Mouse (Mus musculus) liver (tissue): Measurements from ENCODE around the gene Olfr1444.

Experiments used
- DNase-seq: peaks from one replicate; pipeline ENCODE4 v3.0.0-alpha.2; 2020; ENCODE audit warnings: mixed read lengths

The Olfr1444 gene

GRCm38 (mm10) chr19:12856983-12857382 lies at the start of gene Olfr1444:
TSS of gene Olfr1444 (plus strand) at chr19:12857283.
- DNase-seq: no peak

DNA sequence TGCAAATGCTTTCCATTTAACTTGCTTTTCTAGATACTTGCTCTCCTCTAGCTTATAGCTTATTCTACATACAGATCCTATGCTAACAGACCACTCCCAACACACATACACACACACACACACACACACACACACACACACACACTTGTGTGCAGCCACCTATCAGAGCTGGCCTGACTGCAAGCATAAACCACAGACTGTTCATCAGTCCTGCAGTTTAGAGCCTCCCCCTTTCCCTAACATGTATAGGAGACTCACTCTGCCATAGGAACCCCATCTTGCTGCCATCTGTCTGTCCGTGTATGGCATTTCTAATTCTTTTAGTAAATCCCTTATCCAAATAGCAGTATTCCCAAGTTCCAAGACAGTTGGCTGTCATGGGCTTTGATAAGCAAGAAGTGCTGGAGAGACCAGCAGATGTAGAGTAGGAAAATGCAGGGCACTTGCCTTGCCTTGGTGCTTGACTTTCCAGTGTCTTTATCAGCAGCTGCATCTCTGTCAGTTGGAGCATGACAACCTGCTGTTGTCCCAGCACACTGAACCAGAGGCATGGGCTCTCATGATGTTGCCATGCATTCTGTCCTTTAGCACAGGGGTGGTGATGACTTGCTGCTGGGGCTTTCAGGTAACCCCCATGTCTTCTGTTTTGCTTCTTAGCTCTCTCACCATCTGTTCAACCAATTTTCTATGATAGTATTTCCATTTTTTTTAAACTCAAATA lies 44.3 kb upstream of the Olfr1444 start:
- DNase-seq: no peak

DNA sequence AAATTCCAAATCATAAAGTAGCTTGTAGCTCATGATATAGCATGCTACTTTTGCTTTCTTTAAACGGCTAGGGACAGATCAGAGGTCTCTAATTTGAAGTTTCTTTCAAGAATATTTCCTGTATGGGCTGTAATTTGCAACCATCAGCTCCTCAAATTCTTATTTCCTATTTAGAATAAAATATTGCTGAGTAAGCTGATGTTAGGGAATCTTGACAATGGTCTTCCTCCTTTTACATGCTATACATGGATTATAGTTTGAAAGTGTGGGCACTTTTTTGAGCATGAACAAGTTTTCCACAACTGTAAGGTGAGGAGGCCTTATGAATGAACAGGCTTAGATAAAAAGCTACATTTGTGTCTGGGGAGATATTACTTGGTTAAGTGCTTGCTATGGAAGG lies 43.2 kb upstream of the Olfr1444 start:
- no peak for DNase-seq

GRCm38 (mm10) chr19:12818507-12818906 lies 38.6 kb upstream of the Olfr1444 start:
- DNase-seq: no peak

DNA sequence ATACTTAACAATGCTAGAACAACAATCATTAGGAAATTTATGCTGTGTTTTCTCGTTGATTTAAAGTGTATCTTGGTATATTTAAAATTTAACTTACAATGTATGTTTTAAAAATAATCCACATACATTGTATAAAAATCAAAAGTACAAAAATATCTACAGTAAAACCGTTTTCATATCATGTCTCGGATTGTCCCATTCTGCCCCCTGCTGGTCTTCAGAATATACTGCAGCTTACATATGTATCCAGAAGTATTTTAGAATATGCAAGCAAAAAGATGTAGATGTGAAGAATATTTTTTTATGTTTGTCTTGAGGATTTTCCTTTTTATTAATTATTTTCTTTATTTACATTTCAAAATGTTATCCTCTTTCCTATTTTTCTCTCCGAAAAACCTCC lies 36.7 kb upstream of the Olfr1444 start:
- DNase-seq: peak; percentile 14

DNA sequence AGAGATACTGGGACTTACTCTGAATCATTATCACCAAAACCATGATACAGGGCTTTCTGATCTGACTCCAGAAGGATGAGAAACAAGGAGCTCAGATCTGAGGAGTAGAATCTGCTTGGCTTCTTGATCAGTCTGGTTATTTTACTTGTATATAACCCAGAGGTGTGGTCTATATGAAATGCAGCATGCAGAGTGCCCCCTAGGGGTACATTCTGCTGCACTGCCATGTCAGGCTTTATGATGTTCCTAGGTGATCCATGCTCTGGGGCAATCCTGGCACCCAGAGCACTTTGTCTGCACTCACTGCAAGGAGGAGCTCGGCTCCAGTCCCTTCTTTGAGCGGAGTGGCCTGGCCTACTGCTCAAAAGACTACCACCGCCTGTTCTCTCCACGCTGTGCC lies 32.5 kb upstream of the Olfr1444 start:
- peak; percentile 5 for DNase-seq

- no peak for DNase-seq
Observed at GRCm38 (mm10) chr19:12830823-12831430, 26.2 kb upstream of the Olfr1444 start.

DNA sequence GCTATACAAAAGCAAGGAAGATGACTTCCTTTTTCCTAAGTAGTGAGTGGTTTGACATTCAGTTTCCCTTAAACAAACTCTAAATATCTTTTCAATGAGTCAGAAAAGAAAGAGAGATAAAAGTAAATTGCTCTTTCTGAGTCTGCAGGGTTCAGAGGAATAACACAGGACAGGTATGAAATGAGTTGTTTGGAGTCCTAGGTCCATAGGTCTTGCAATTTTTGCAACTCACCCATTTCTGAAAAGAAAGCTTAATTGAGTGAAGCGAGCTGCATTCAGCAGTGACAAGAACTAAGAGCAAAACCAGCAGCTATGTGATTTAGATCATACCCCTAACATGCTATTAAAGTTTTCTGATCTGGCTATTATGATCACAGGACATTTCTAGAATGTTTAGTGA lies 25.5 kb upstream of the Olfr1444 start:
- no peak for DNase-seq

- peak; percentile 4 for DNase-seq
Observed at GRCm38 (mm10) chr19:12833625-12834024, 23.5 kb upstream of the Olfr1444 start.

GRCm38 (mm10) chr19:12838507-12838906 lies 18.6 kb upstream of the Olfr1444 start:
- DNase-seq: no peak

GRCm38 (mm10) chr19:12846382-12846781 lies 10.7 kb upstream of the Olfr1444 start, which contains the start of gene Gm5244:
TSS of gene Gm5244 (plus strand) at chr19:12846682.
- DNase-seq: no peak

GRCm38 (mm10) chr19:12883555-12883954 lies 26.5 kb downstream of the Olfr1444 start, which contains the start of gene Olfr1445:
TSS of gene Olfr1445 (plus strand) at chr19:12883855.
- DNase-seq: no peak

GRCm38 (mm10) chr19:12893424-12893823 lies 36.3 kb downstream of the Olfr1444 start, which contains the start of gene Olfr1446:
TSS of gene Olfr1446 (minus strand) at chr19:12893524.
- no peak for DNase-seq

- DNase-seq: no peak
Observed at GRCm38 (mm10) chr19:12903643-12904042, 46.6 kb downstream of the Olfr1444 start, which contains the start of gene Olfr1447. TSS of gene Olfr1447 (minus strand) at chr19:12903743.
